Comparison of ENCODE assay signal across 31 mouse cellular contexts in the genomic region with DNA sequence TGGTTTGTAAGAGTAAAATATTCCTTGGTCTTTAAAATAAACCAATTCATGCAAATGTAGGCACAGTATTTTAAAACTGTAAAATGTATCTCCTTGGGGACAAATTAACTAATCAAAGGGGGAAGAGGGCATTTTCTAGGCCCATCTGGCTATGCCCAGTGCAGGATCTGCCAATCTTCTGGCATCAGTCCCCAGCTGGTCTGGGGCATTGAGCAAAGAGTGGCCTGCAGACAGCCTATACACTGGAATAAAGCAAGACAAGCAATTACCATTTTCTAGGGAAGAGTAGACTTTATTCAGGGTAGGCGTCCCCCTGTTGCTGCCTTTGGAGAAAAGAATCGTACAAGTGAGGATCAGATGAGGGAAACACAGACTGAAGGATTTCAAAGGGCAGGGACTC. TPM values are rescaled to one million over a fixed set of nuclear protein-coding genes. Genes with fewer than 3 reads are reported as not detected.
DNase-seq lines count a peak whose midpoint lies in the region; ATAC-seq lines count a peak whose summit lies in the region.
"Had no signal": no experiment of that assay in that cellular context is flagged by ENCODE, and none has a peak within 500 bp of the region (broad histone marks: within the 10 kb centered on the region; RNA-seq: fewer than 3 reads in every experiment).

No protein-coding gene starts in this region.

- no peak overlapping the region for H3K9ac ChIP-seq in forebrain, embryonic 14.5 days (ENCODE audit: low read length)
- H3K9ac ChIP-seq in forebrain, embryonic 16.5 days (replicated peaks; ENCODE audit: low read depth, low read length) = no peak overlapping the region
- no peak overlapping the region for H3K9ac ChIP-seq in midbrain, embryonic 11.5 days (ENCODE audit: low read length)
- no peak overlapping the region for H3K9ac ChIP-seq in midbrain, embryonic 15.5 days
- H3K9ac ChIP-seq: embryonic facial prominence, embryonic 13.5 days; heart, embryonic 13.5 days; hindbrain, embryonic 12.5 days; hindbrain, embryonic 15.5 days had no signal

- 21% methylated on average over 2 of the region's 2 CpGs for WGBS in forebrain, embryonic 14.5 days
- WGBS in forebrain, embryonic 16.5 days = 18% methylated on average over 2 of the region's 2 CpGs
- WGBS in midbrain, embryonic 11.5 days = 69% methylated on average over 2 of the region's 2 CpGs
- WGBS in midbrain, embryonic 15.5 days = 40% methylated on average over 2 of the region's 2 CpGs

- DNase-seq in cerebellum, postnatal 14 days = peak; percentile 12 to 18
- DNase-seq in cerebellum, adult 9-11 months = no peak
- DNase-seq in forebrain, embryonic 14.5 days (ENCODE audit: low spot score) = peak; percentile 27
- DNase-seq in midbrain, embryonic 11.5 days (ENCODE audit: low spot score, missing footprints) = peak; percentile 81
- DNase-seq: adrenal gland, postnatal 10 days; adrenal gland, postnatal 36 days; B cell, adult 2 months; cerebellum, adult 11 months; cerebellum, adult 8-10 months; cerebellum, postnatal 36 days; embryo, embryonic 11 days; gastrocnemius, postnatal 25 days; heart, adult 2 months; heart, postnatal 14 days; kidney, adult 2 months had no signal

- H3K27me3 ChIP-seq in forebrain, embryonic 14.5 days (replicated peaks; ENCODE audit: control insufficient read depth, insufficient read depth, low read length) = 0 out of 2 replicates have a peak, but pooled peaks cover 2% of the 10 kb centered on the region
- no peaks in the 10 kb centered on the region for H3K27me3 ChIP-seq in forebrain, embryonic 16.5 days (replicated peaks; ENCODE audit: control insufficient read depth, insufficient read depth, low read length)
- peaks cover 7% of the 10 kb centered on the region for H3K27me3 ChIP-seq in midbrain, embryonic 11.5 days (ENCODE audit: control insufficient read depth, insufficient read depth, low read length)
- peaks cover 15% of the 10 kb centered on the region; the same call in 1 of the 2 replicates for H3K27me3 ChIP-seq in midbrain, embryonic 15.5 days (replicated peaks)
- H3K27me3 ChIP-seq: CH12.LX had no signal

- H3K4me1 ChIP-seq in forebrain, embryonic 14.5 days (ENCODE audit: control insufficient read depth, insufficient read depth, low read length) = peaks cover 21% of the 10 kb centered on the region
- H3K4me1 ChIP-seq in forebrain, embryonic 16.5 days (replicated peaks; ENCODE audit: control insufficient read depth, insufficient read depth, low read length) = peaks cover 20% of the 10 kb centered on the region
- H3K4me1 ChIP-seq in midbrain, embryonic 11.5 days (ENCODE audit: control insufficient read depth, insufficient read depth, low read length) = peaks cover 6% of the 10 kb centered on the region
- H3K4me1 ChIP-seq in midbrain, embryonic 15.5 days = peaks cover 6% of the 10 kb centered on the region
- H3K4me1 ChIP-seq: embryonic facial prominence, embryonic 13.5 days; heart, embryonic 10.5 days; heart, embryonic 13.5 days had no signal

- H3K36me3 ChIP-seq in forebrain, embryonic 14.5 days (ENCODE audit: control insufficient read depth, insufficient read depth, low read length) = no peaks in the 10 kb centered on the region
- H3K36me3 ChIP-seq in forebrain, embryonic 16.5 days (ENCODE audit: control insufficient read depth, insufficient read depth) = no peaks in the 10 kb centered on the region
- no peaks in the 10 kb centered on the region for H3K36me3 ChIP-seq in midbrain, embryonic 11.5 days (ENCODE audit: control insufficient read depth, insufficient read depth, low read length)
- no peaks in the 10 kb centered on the region for H3K36me3 ChIP-seq in midbrain, embryonic 15.5 days (replicated peaks)
- H3K36me3 ChIP-seq: embryonic facial prominence, embryonic 10.5 days; embryonic facial prominence, embryonic 13.5 days; G1E; heart, embryonic 10.5 days; heart, embryonic 13.5 days; hindbrain, embryonic 12.5 days; hindbrain, embryonic 15.5 days had no signal

- no peak for ATAC-seq in forebrain, embryonic 14.5 days
- ATAC-seq in forebrain, embryonic 16.5 days = no peak
- ATAC-seq in midbrain, embryonic 11.5 days (ENCODE audit: low FRiP score) = no peak
- no peak for ATAC-seq in midbrain, embryonic 15.5 days (replicated peaks)
- ATAC-seq: intestine, postnatal 0 days; Patski had no signal

- no peak overlapping the region for H3K4me2 ChIP-seq in forebrain, embryonic 14.5 days (ENCODE audit: low read length)
- H3K4me2 ChIP-seq in forebrain, embryonic 16.5 days (ENCODE audit: low read length) = no peak overlapping the region
- no peak overlapping the region for H3K4me2 ChIP-seq in midbrain, embryonic 11.5 days
- H3K4me2 ChIP-seq in midbrain, embryonic 15.5 days = no peak overlapping the region
- H3K4me2 ChIP-seq: embryonic facial prominence, embryonic 13.5 days; heart, embryonic 13.5 days; hindbrain, embryonic 12.5 days; hindbrain, embryonic 15.5 days had no signal

- no peak overlapping the region for H3K27ac ChIP-seq in forebrain, embryonic 14.5 days (ENCODE audit: low read depth, low read length)
- no peak overlapping the region for H3K27ac ChIP-seq in forebrain, embryonic 16.5 days (ENCODE audit: low read length)
- H3K27ac ChIP-seq in midbrain, embryonic 11.5 days (ENCODE audit: low read depth, low read length) = no peak overlapping the region
- no peak overlapping the region for H3K27ac ChIP-seq in midbrain, embryonic 15.5 days
- H3K27ac ChIP-seq: embryonic facial prominence, embryonic 10.5 days; embryonic facial prominence, embryonic 13.5 days; heart, adult 2 months; heart, embryonic 10.5 days; heart, embryonic 13.5 days; hindbrain, embryonic 12.5 days; hindbrain, embryonic 15.5 days had no signal

- no peaks in the 10 kb centered on the region for H3K9me3 ChIP-seq in forebrain, embryonic 14.5 days (replicated peaks; ENCODE audit: control insufficient read depth, low read length)
- no peaks in the 10 kb centered on the region for H3K9me3 ChIP-seq in forebrain, embryonic 16.5 days (ENCODE audit: control insufficient read depth, low read length)
- no peaks in the 10 kb centered on the region for H3K9me3 ChIP-seq in midbrain, embryonic 11.5 days (ENCODE audit: control insufficient read depth, low read length)
- no peaks in the 10 kb centered on the region for H3K9me3 ChIP-seq in midbrain, embryonic 15.5 days
- H3K9me3 ChIP-seq: embryonic facial prominence, embryonic 10.5 days; embryonic facial prominence, embryonic 13.5 days; G1E; heart, embryonic 10.5 days; heart, embryonic 13.5 days; hindbrain, embryonic 12.5 days; hindbrain, embryonic 15.5 days had no signal

- no peak overlapping the region for H3K4me3 ChIP-seq in forebrain, embryonic 14.5 days (ENCODE audit: low read depth, low read length)
- H3K4me3 ChIP-seq in forebrain, embryonic 16.5 days (replicated peaks; ENCODE audit: low read length) = no peak overlapping the region
- H3K4me3 ChIP-seq in midbrain, embryonic 11.5 days (ENCODE audit: low read depth, low read length) = no peak overlapping the region
- no peak overlapping the region for H3K4me3 ChIP-seq in midbrain, embryonic 15.5 days
- H3K4me3 ChIP-seq: embryonic facial prominence, embryonic 10.5 days; embryonic facial prominence, embryonic 13.5 days; erythroblast, embryonic 14.5 days; heart, adult 2 months; heart, embryonic 10.5 days; heart, embryonic 13.5 days; hindbrain, embryonic 12.5 days; hindbrain, embryonic 15.5 days had no signal

RNA-seq across cellular contexts. Expression of a gene that starts 40.2 kb away (rescaled TPM):
- polyA plus RNA-seq in forebrain, embryonic 14.5 days (2014; fragmentation: Nextera tagmentation; extraction: Ambion mirVana) = 1.3 and 1.7 TPM in 2 replicates
- 0.89 and 1.0 TPM in 2 replicates for polyA plus RNA-seq in forebrain, embryonic 16.5 days (2015; fragmentation: Nextera tagmentation; extraction: Ambion mirVana)
- 0.18 and 0.65 TPM in 2 replicates for polyA plus RNA-seq in midbrain, embryonic 11.5 days (2014; fragmentation: Nextera tagmentation; extraction: Ambion mirVana)
- polyA plus RNA-seq in midbrain, embryonic 15.5 days (2015; fragmentation: Nextera tagmentation; extraction: Ambion mirVana) = 0.92 and 1.0 TPM in 2 replicates
- polyA plus RNA-seq: embryonic facial prominence, embryonic 13.5 days; erythroblast, embryonic 14.5 days; G1E; gonadal fat pad, adult 2 months; heart, adult 2 months; heart, embryonic 10.5 days; heart, embryonic 13.5 days; heart, embryonic 16.5 days; hindbrain, embryonic 12.5 days; intestine, embryonic 14.5 days; intestine, postnatal 0 days; kidney, adult 2 months; Patski had no signal

RNA-seq across cellular contexts. Expression of a gene that starts 53.8 kb away (rescaled TPM):
- polyA plus RNA-seq in forebrain, embryonic 14.5 days (2014; fragmentation: Nextera tagmentation; extraction: Ambion mirVana) = 48.3 and 61.8 TPM in 2 replicates
- 78.5 and 86.5 TPM in 2 replicates for polyA plus RNA-seq in forebrain, embryonic 16.5 days (2015; fragmentation: Nextera tagmentation; extraction: Ambion mirVana)
- 1.4 and 2.7 TPM in 2 replicates for polyA plus RNA-seq in midbrain, embryonic 11.5 days (2014; fragmentation: Nextera tagmentation; extraction: Ambion mirVana)
- 38.3 and 45.0 TPM in 2 replicates for polyA plus RNA-seq in midbrain, embryonic 15.5 days (2015; fragmentation: Nextera tagmentation; extraction: Ambion mirVana)
- polyA plus RNA-seq: erythroblast, embryonic 14.5 days; G1E had no signal

Comparison
In these comparisons a context has a peak if more than half of its experiments do, and no peak if none do; other contexts are left out.
1. RNA of a gene that starts 53.8 kb away (polyA plus RNA-seq): 78.5 to 86.5 TPM in forebrain, embryonic 16.5 days, 48.3 to 61.8 TPM in forebrain, embryonic 14.5 days and 38.3 to 45.0 TPM in midbrain, embryonic 15.5 days; 1.4 to 2.7 TPM in midbrain, embryonic 11.5 days; every median in the first group is over 10 times any median in the second.